Mouse (Mus musculus): ENCODE results near the gene Tgfbr1.
A peak's percentile ranks its signal among the peaks of the same experiment; 100 is the strongest.

Gene Tgfbr1

DNA sequence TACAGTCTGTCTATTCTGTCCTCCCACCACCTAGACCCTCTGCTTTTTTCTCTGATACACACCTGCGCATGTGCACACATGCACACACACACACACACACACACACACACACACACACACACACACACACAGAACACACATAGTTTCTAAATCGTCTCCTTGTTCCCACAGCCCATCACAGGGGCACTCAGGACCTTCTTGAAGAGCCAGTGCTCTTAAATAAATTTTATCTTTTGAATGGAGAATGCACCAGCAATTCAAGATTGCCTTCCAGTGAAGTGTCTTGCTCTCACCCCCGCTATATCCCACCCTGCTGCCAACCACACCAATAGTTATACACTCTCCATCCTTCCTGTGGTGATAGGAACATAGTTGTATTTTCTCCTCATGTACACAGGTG, 69.9 kb downstream of the Tgfbr1 start:
- no peak for DNase-seq (ENCODE audit: low spot score)

- peak; percentile 36 for DNase-seq (ENCODE audit: low spot score)
Measured at GRCm38 (mm10) chr4:47424376-47424775, 71.4 kb downstream of the Tgfbr1 start.

DNA sequence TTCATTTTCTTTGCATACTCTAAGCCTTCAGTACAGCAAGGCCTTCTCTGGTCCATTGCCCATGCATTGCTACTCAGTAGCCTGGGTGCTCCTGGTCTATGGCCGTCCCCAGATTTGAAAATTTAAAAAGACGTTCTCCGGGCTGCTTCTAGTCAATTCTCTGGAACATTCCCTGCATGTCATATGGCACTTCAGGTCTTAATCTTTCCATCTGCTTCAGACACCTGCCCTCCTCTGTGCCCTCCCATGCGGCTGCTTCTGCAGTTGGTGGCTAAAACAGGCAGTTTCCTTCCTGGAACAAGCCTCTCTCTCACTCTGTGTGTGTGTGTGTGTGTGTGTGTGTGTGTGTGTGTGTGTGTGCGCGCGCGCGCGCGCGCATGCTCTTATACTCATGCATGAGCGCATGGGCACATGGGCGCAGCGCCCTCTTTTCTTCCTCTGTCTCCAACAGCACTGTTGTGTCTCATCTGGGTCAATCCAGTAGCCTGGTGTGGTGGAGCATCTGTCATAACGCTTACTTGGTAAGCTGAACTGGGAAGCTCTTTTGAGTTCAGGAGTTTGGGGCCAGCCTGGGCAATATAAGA, 72.3 kb downstream of the Tgfbr1 start:
- DNase-seq (ENCODE audit: low spot score), result no peak

- no peak for DNase-seq (ENCODE audit: low spot score)
Measured at GRCm38 (mm10) chr4:47427606-47428005, 74.6 kb downstream of the Tgfbr1 start.

DNA sequence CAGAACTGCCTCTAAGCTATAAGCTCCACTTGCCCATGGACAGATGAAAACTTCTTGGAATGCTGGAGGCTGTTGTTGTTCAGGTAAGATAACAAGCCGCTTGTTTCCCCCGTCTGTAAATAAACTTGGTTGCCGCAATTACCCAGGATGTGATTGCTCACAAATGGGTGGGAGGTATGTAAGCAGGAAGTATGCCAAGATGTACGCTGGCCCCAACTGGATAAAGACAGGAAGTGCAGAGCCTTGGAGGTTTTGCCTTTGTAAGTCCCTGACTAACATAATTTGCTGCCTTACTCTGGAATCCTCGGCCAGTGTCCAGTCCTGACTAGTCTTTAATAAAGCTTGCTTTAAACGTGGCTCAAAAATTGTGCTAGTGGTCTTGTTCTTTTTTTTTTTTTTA, 77.5 kb downstream of the Tgfbr1 start:
- no peak for DNase-seq (ENCODE audit: low spot score)

DNA sequence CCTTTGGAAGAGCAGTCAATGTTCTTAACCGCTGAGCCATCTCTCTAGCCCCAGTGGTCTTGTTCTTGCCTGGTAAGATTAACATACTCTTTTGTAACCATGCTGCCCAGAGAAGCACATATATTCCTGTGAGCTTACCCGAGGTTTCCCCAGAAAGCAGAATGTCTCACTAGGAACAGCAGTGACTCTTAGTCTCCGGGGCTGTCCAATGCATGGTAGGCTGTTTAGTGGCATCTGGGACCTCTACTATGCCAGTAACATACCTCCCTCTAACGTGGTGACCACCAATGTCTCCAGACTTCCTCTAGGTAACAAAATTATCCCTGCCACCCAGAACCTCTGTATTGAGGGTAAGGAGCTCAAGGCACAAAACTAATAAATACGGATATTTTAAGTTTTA, 78.1 kb downstream of the Tgfbr1 start:
- DNase-seq (ENCODE audit: low spot score), result no peak

DNA sequence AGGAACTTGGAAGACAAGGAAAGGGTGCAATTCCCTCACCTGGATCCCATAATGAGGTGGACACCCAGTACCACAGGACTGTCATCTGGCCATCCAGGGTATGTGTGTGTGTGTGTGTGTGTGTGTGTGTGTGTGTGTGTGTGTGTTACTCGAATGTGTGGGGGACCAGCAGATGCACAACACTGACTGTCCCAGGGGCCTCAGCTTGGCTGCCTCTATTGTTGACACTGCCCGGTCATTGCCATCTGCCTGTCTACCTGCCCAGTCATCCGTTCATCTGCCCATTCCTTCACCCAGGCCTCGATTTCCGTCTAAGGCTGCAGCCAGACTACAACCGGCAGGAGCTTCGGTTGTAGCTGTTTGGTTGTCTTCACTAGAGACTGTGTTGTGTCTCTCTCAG, 79.7 kb downstream of the Tgfbr1 start:
- DNase-seq (ENCODE audit: low spot score), result no peak

DNA sequence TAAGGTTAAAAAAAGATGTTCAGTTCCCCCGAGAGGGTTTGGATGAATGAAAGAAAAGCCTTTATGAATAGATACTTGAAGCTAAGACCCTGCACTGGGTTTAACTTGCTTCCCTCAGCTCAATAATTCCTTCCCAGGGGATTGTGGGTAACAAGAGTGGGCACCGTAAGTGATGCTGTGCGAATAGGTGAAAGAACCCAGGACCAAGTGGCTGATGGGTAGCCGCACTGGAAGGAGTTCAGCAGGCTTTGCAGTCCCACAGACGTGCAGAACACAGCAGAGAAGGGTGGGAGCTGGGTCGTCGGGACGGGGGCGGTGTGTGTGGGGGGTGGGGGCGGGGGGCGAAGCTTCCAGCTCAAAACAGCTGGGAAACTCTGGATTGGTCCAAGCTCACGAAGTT, 82.1 kb downstream of the Tgfbr1 start:
- no peak for DNase-seq (ENCODE audit: low spot score)

- DNase-seq (ENCODE audit: low spot score), result peak; percentile 88
Measured at GRCm38 (mm10) chr4:47435566-47436360, 82.7 kb downstream of the Tgfbr1 start.

- peak; percentile 93 for DNase-seq (ENCODE audit: low spot score)
Measured at GRCm38 (mm10) chr4:47437365-47438340, 84.6 kb downstream of the Tgfbr1 start.

DNA sequence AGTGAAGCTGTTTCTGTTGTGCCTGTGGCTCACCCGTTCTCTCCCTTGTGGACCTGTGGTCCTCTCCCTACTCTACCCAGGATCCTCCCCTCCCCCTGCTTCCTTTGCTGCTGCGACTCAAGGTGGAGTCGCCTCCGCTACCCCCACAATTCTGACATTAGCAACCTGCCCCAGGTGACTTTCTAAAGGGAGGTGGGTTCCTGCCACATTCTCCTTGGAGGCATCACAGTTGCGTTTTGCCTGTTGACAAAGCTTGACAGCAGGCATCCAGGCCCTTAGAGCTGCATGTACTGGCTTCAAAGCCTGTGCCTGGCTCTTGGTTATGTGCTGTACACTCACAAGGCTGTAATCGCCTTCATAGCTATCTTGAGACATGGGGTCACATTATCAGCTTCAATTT, 85.9 kb downstream of the Tgfbr1 start:
- DNase-seq (ENCODE audit: low spot score), result no peak

GRCm38 (mm10) chr4:47440951-47441350, 87.9 kb downstream of the Tgfbr1 start:
- no peak for DNase-seq (ENCODE audit: low spot score)

- DNase-seq (ENCODE audit: low spot score), result no peak
Measured at GRCm38 (mm10) chr4:47448526-47448925, 95.5 kb downstream of the Tgfbr1 start.

DNA sequence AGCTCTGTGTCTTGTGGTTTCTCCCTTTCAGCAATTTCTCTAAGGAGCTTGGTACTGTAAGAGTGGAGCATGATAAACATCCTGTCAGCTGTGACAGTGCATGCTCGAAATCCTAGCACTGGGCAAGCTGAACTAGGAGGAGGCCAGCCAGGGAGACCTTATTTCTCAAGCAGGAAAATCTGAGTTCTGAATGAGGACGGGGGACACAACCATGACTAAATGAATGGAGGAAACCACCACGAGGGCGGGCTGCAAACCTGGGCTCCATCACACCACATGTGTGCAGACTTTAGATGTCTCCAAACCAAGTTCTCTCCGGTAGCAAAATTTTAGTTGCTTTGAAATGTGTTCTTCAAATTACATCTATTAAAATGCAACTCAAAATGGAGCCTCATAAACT, 96.1 kb downstream of the Tgfbr1 start:
- DNase-seq (ENCODE audit: low spot score), result no peak

GRCm38 (mm10) chr4:47449586-47450522, 96.8 kb downstream of the Tgfbr1 start:
- no peak for DNase-seq (ENCODE audit: low spot score)

Measured in MN1 (cell line).